Mouse (Mus musculus) limb, embryonic 14.5 days (tissue): Measurements from ENCODE around the gene S100a5. TPM values are rescaled to one million over a fixed set of nuclear protein-coding genes. Genes with fewer than 3 reads are reported as not detected.

Experiments used
- ATAC-seq: fragments of 200-750 bp; cut with Nextera tagmentation; 2 replicates; pipeline ENCODE4 v1.8.0; 2017; ENCODE audit warnings: low read depth, moderate number of reproducible peaks, moderate TSS enrichment; ENCODE audit not compliant: low FRiP score
- DNase-seq: peaks from one replicate; pipeline ENCODE4 v3.0.0-alpha.2; 2015; ENCODE audit warnings: low spot score
- H3K27ac ChIP-seq: fragments of 300-500 bp; sonication (generic); replicated peaks from 2 replicates; pipeline ENCODE4 v1.5.1; 2014; ENCODE audit warnings: low read depth, mild to moderate bottlenecking, low read length, moderate library complexity, mixed read lengths
- H3K27me3 ChIP-seq: fragments of 300-500 bp; sonication (generic); 2 replicates; pipeline ENCODE4 v1.6.1; 2014; ENCODE audit warnings: low read length, mixed read lengths; ENCODE audit not compliant: control insufficient read depth, insufficient read depth
- H3K36me3 ChIP-seq: fragments of 300-500 bp; sonication (generic); 2 replicates; pipeline ENCODE4 v1.6.1; 2014; ENCODE audit warnings: mild to moderate bottlenecking, low read length, moderate library complexity, mixed read lengths; ENCODE audit not compliant: control insufficient read depth, insufficient read depth
- H3K4me1 ChIP-seq: fragments of 300-500 bp; sonication (generic); 2 replicates; pipeline ENCODE4 v1.6.1; 2014; ENCODE audit warnings: antibody characterized with exemption, low read length, mixed read lengths; ENCODE audit not compliant: control insufficient read depth, insufficient read depth
- H3K4me2 ChIP-seq: fragments of 300-500 bp; sonication (generic); replicated peaks from 2 replicates; pipeline ENCODE4 v1.6.1; 2014; ENCODE audit warnings: low read depth, mild to moderate bottlenecking, low read length, moderate library complexity; ENCODE audit not compliant: severe bottlenecking
- H3K4me3 ChIP-seq: fragments of 300-500 bp; sonication (generic); replicated peaks from 2 replicates; pipeline ENCODE4 v1.5.1; 2014; ENCODE audit warnings: low read length
- H3K9ac ChIP-seq: fragments of 300-500 bp; sonication (generic); 2 replicates; pipeline ENCODE4 v1.6.1; 2014; ENCODE audit warnings: mild to moderate bottlenecking, low read depth, low read length, moderate library complexity; ENCODE audit not compliant: severe bottlenecking
- H3K9me3 ChIP-seq: fragments of 300-500 bp; sonication (generic); 2 replicates; pipeline ENCODE4 v1.6.1; 2016; ENCODE audit warnings: low read length; ENCODE audit not compliant: control insufficient read depth
- POLR2A ChIP-seq: fragments of 200-500 bp; IDR thresholded peaks from 2 replicates; pipeline ENCODE4 v1.8.0; 2012; ENCODE audit warnings: inconsistent platforms, mild to moderate bottlenecking, moderate library complexity, borderline replicate concordance; ENCODE audit not compliant: insufficient read depth, insufficient read length; ENCODE audit errors: extremely low read depth
- WGBS: fragments of 180-500 bp; shearing (Covaris S2); extraction: QIAGEN DNeasy Blood & Tissue Kit; methylation state at CpG from one replicate; pipeline ENCODE4 v1.1.7; 2014; 5-methylcytosine and 5-hydroxymethylcytosine counted together
- polyA plus RNA-seq, 2 experiments: library from polyadenylated mRNA; depleted of rRNA in 1 of 2; stranded (reverse) in 1 of 2; unstranded in 1 of 2; fragments of >200 nt; fragmentation: Nextera tagmentation in 1 of 2; extraction: Ambion mirVana in 1 of 2; gene quantifications; 2 replicates each; pipeline versions ENCODE4 v1.2.1 to v1.2.3; 2012 to 2014

S100a5 gene
- polyA plus RNA-seq, 2 experiments = not detected

DNA sequence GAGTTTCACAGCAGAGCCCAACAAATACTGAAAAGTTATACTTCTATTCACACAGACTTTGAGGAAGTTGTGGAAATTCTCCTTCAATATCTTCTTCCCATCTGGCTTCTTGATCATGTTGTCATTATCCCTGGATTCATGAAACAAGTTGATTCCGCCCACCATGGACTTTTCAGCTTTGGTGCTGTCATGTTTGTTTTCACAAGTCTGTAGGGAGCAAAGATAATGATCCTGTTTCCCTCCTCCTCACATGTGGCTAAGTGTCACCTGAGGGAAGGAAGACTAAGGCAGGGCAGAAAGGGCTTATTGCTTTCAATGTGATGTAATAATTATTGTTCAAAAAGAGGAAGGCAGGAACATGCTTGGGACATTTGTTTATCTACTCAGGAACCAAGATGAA is 39.0 kb downstream of the S100a5 start:
- WGBS = 78% methylated on average over 1 of the region's 1 CpGs
- no peaks in the 10 kb centered on the region for H3K4me1 ChIP-seq

DNA sequence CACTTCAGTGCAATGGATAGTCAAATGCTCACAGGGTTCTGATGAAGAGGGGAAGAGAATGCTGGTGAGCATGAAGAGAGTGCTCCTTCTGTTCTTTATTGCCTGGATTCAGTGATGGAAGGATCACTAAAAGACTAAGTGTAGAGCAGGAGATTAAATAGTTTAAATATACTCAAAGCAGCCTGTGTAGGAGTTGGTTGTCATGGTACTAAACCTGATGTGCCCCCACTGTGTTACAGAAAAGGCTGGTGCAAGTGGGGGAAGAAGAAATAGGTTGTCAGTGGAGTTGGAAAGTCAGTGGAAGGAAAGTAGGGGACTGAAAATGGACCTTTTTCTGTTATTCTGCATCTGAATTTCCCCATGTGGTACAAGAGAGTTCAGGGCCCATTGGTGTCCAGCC is 40.7 kb downstream of the S100a5 start:
- Histone ChIP-seq H3K36me3 (no peaks in the 10 kb centered on the region), H3K4me3 (no peak overlapping the region), H3K4me2 (no peak overlapping the region), H3K27me3 (no peaks in the 10 kb centered on the region), H3K27ac (no peak overlapping the region), H3K9ac (no peak overlapping the region), H3K9me3 (no peaks in the 10 kb centered on the region), H3K4me1 (no peaks in the 10 kb centered on the region)
- DNase-seq (no peak), ATAC-seq (no peak)
- TF ChIP-seq POLR2A = no peak

More for the DNA sequence above, 39.0 kb downstream of the S100a5 start:
- H3K9me3 ChIP-seq = no peaks in the 10 kb centered on the region
- H3K36me3 ChIP-seq = no peaks in the 10 kb centered on the region
- no peak overlapping the region for H3K4me2 ChIP-seq
- no peak overlapping the region for H3K27ac ChIP-seq
- H3K4me3 ChIP-seq = no peak overlapping the region
- H3K9ac ChIP-seq = no peak overlapping the region
- no peak for TF ChIP-seq POLR2A
- DNase-seq (no peak), ATAC-seq (no peak)
- no peaks in the 10 kb centered on the region for H3K27me3 ChIP-seq

DNA sequence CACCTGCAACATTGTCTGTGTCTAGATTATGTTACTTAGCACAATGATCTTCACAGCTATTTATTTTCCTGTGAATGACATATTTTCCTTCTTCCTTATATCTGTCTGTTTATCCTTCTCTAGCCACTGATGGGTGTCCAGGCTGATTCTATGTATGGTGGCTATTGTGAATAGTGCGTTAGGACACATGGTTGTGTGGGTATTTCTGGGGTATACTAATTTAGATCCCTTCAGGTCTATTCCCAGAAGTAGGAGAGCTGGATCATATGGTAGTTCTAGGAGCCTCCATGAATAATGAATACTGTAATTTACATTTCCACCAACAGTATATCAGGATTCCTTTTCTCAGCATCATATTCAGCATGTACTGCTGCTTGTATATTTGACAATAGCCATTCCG is 41.5 kb downstream of the S100a5 start:
- Histone ChIP-seq H3K9me3 (no peaks in the 10 kb centered on the region), H3K4me3 (no peak overlapping the region), H3K27me3 (no peaks in the 10 kb centered on the region), H3K36me3 (no peaks in the 10 kb centered on the region), H3K4me2 (no peak overlapping the region), H3K27ac (no peak overlapping the region), H3K4me1 (no peaks in the 10 kb centered on the region), H3K9ac (no peak overlapping the region)
- WGBS = 89% methylated on average over 2 of the region's 2 CpGs
- DNase-seq = no peak
- TF ChIP-seq POLR2A = no peak
- ATAC-seq = no peak

DNA sequence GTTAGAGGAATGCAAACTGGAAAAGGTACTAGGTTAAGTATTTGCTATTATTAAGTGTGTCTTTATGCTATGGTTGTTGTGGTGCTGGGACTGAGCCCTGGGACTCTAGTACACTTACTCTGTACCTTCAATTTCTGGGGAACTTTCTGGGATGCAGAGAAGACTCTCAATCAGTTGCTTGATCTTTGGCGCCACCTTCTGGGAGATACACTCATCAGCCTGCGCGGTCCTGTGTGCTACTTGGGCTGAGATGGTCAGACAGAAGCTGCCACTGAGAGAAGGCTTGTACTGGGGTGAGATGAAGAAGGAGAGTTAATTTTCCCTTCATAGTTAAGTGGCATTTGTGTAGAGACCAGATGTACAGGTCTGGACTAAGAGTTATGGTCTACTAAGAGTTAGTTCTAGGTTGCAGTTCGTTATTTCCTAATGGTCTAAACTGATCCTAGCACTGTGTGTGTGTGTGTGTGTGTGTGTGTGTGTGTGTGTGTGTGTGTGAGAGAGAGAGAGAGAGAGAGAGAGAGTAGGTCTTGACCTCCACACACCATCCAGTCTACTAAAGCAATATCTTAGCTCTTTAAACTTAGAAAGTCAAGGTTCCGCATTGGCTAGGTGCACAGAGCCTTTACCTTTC is 44.7 kb downstream of the S100a5 start:
- H3K4me1 ChIP-seq = no peaks in the 10 kb centered on the region
- DNase-seq (peak; percentile 91), ATAC-seq (peak; percentile 78; the same call in 1 of the 2 replicates)
- no peaks in the 10 kb centered on the region for H3K36me3 ChIP-seq
- no peaks in the 10 kb centered on the region for H3K27me3 ChIP-seq
- no peak overlapping the region for H3K27ac ChIP-seq
- WGBS = 36% methylated on average over 5 of the region's 5 CpGs
- H3K4me3 ChIP-seq = no peak overlapping the region
- no peak overlapping the region for H3K9ac ChIP-seq
- H3K4me2 ChIP-seq = no peak overlapping the region
- no peak for TF ChIP-seq POLR2A
- H3K9me3 ChIP-seq = no peaks in the 10 kb centered on the region

DNA sequence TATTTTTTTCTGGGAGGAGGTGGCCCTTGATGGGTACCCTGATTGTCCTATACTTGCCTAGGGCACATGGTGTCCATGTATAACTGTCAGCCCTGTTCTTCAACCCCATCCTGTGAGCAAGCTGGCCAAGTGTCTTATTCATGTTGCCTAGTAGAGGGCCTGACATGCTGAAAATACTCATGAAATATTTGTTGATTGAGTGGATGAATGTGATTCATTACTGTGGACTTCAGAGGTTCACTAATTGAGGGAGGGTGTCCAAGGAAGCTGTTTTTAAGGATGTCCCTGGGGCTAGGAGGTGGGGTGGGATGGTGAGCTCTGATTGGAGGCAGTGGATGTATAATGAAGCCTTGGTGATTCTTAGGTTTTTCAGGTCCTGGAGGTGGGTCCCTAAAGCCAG is 45.4 kb downstream of the S100a5 start, which contains the start of gene S100a7a:
Gene S100a7a (plus strand): TSS at position 301 of the 400 bp plus-strand sequence.
- H3K4me2 ChIP-seq = no peak within 1 kb of the TSS
- no peaks in the 10 kb centered on the region for H3K27me3 ChIP-seq
- H3K36me3 ChIP-seq = no peaks in the 10 kb centered on the region
- ATAC-seq (no peak), DNase-seq (no peak)
- no peaks in the 10 kb centered on the region for H3K4me1 ChIP-seq
- no peak within 1 kb of the TSS for H3K27ac ChIP-seq
- no peak within 1 kb of the TSS for H3K9ac ChIP-seq
- no peak for TF ChIP-seq POLR2A
- no peaks in the 10 kb centered on the region for H3K9me3 ChIP-seq
- no peak within 1 kb of the TSS for H3K4me3 ChIP-seq
